Mouse (Mus musculus): Measurements from ENCODE around the gene Asb2. TPM values are rescaled to one million over a fixed set of nuclear protein-coding genes. Genes with fewer than 3 reads are reported as not detected.

Gene Asb2
- polyA plus RNA-seq, 1 experiment from 2014 or later = 0.90 TPM

GRCm38 (mm10) chr12:103302960-103303359, 52.8 kb downstream of the Asb2 start:
- Histone ChIP-seq H3K27ac (ENCODE audit: low read depth, low read length) (no peak overlapping the region), H3K9ac (replicated peaks; ENCODE audit: low read depth, low read length) (no peak overlapping the region), H3K9me3 (ENCODE audit: control insufficient read depth, low read length) (no peaks in the 10 kb centered on the region), H3K4me3 (ENCODE audit: low read depth, low read length) (no peak overlapping the region), H3K4me2 (ENCODE audit: low read depth, low read length) (no peak overlapping the region), H3K36me3 (ENCODE audit: control insufficient read depth, insufficient read depth, low read length) (no peaks in the 10 kb centered on the region), H3K4me1 (ENCODE audit: control insufficient read depth, insufficient read depth, low read length) (no peaks in the 10 kb centered on the region), H3K27me3 (ENCODE audit: control insufficient read depth, insufficient read depth, low read length) (no peaks in the 10 kb centered on the region)
- no peak for ATAC-seq (ENCODE audit: low read depth)
- WGBS = 96% methylated on average over 1 of the region's 1 CpGs

GRCm38 (mm10) chr12:103301645-103302044, 54.2 kb downstream of the Asb2 start:
- 57% methylated on average over 2 of the region's 2 CpGs for WGBS
- no peaks in the 10 kb centered on the region for H3K36me3 ChIP-seq (ENCODE audit: control insufficient read depth, insufficient read depth, low read length)
- H3K4me1 ChIP-seq (ENCODE audit: control insufficient read depth, insufficient read depth, low read length) = no peaks in the 10 kb centered on the region
- H3K9me3 ChIP-seq (ENCODE audit: control insufficient read depth, low read length) = no peaks in the 10 kb centered on the region
- ATAC-seq (ENCODE audit: low read depth) = no peak
- H3K27me3 ChIP-seq (ENCODE audit: control insufficient read depth, insufficient read depth, low read length) = no peaks in the 10 kb centered on the region
- H3K4me3 ChIP-seq (ENCODE audit: low read depth, low read length) = no peak overlapping the region
- no peak overlapping the region for H3K4me2 ChIP-seq (ENCODE audit: low read depth, low read length)
- H3K9ac ChIP-seq (replicated peaks; ENCODE audit: low read depth, low read length) = no peak overlapping the region
- H3K27ac ChIP-seq (ENCODE audit: low read depth, low read length) = no peak overlapping the region

GRCm38 (mm10) chr12:103300493-103300892, 55.3 kb downstream of the Asb2 start:
- no peaks in the 10 kb centered on the region for H3K27me3 ChIP-seq (ENCODE audit: control insufficient read depth, insufficient read depth, low read length)
- no peak for ATAC-seq (ENCODE audit: low read depth)
- H3K4me1 ChIP-seq (ENCODE audit: control insufficient read depth, insufficient read depth, low read length) = no peaks in the 10 kb centered on the region
- no peak overlapping the region for H3K9ac ChIP-seq (replicated peaks; ENCODE audit: low read depth, low read length)
- H3K4me3 ChIP-seq (ENCODE audit: low read depth, low read length) = no peak overlapping the region
- H3K36me3 ChIP-seq (ENCODE audit: control insufficient read depth, insufficient read depth, low read length) = no peaks in the 10 kb centered on the region
- H3K9me3 ChIP-seq (ENCODE audit: control insufficient read depth, low read length) = no peaks in the 10 kb centered on the region
- no peak overlapping the region for H3K27ac ChIP-seq (ENCODE audit: low read depth, low read length)
- no peak overlapping the region for H3K4me2 ChIP-seq (ENCODE audit: low read depth, low read length)
- WGBS = 48% methylated on average over 9 of the region's 9 CpGs

GRCm38 (mm10) chr12:103296292-103296691, 59.5 kb downstream of the Asb2 start:
- no peaks in the 10 kb centered on the region for H3K4me1 ChIP-seq (ENCODE audit: control insufficient read depth, insufficient read depth, low read length)
- H3K9ac ChIP-seq (replicated peaks; ENCODE audit: low read depth, low read length) = no peak overlapping the region
- H3K9me3 ChIP-seq (ENCODE audit: control insufficient read depth, low read length) = no peaks in the 10 kb centered on the region
- no peaks in the 10 kb centered on the region for H3K36me3 ChIP-seq (ENCODE audit: control insufficient read depth, insufficient read depth, low read length)
- H3K27ac ChIP-seq (ENCODE audit: low read depth, low read length) = no peak overlapping the region
- H3K4me3 ChIP-seq (ENCODE audit: low read depth, low read length) = no peak overlapping the region
- ATAC-seq (ENCODE audit: low read depth) = no peak
- H3K27me3 ChIP-seq (ENCODE audit: control insufficient read depth, insufficient read depth, low read length) = no peaks in the 10 kb centered on the region
- WGBS = 9% methylated on average over 4 of the region's 4 CpGs
- H3K4me2 ChIP-seq (ENCODE audit: low read depth, low read length) = no peak overlapping the region

- ATAC-seq (ENCODE audit: low read depth) = no peak
- H3K27ac ChIP-seq (ENCODE audit: low read depth, low read length) = no peak overlapping the region
- H3K4me3 ChIP-seq (ENCODE audit: low read depth, low read length) = no peak overlapping the region
- no peaks in the 10 kb centered on the region for H3K4me1 ChIP-seq (ENCODE audit: control insufficient read depth, insufficient read depth, low read length)
- no peaks in the 10 kb centered on the region for H3K36me3 ChIP-seq (ENCODE audit: control insufficient read depth, insufficient read depth, low read length)
- WGBS = 87% methylated on average over 3 of the region's 3 CpGs
- no peaks in the 10 kb centered on the region for H3K27me3 ChIP-seq (ENCODE audit: control insufficient read depth, insufficient read depth, low read length)
- H3K4me2 ChIP-seq (ENCODE audit: low read depth, low read length) = no peak overlapping the region
- no peaks in the 10 kb centered on the region for H3K9me3 ChIP-seq (ENCODE audit: control insufficient read depth, low read length)
- H3K9ac ChIP-seq (replicated peaks; ENCODE audit: low read depth, low read length) = no peak overlapping the region
These were observed 63.4 kb downstream of the Asb2 start for GRCm38 (mm10) chr12:103292366-103292765.

- Histone ChIP-seq H3K27ac (ENCODE audit: low read depth, low read length) (no peak overlapping the region), H3K27me3 (ENCODE audit: control insufficient read depth, insufficient read depth, low read length) (no peaks in the 10 kb centered on the region), H3K36me3 (ENCODE audit: control insufficient read depth, insufficient read depth, low read length) (no peaks in the 10 kb centered on the region), H3K4me3 (ENCODE audit: low read depth, low read length) (no peak overlapping the region), H3K9ac (replicated peaks; ENCODE audit: low read depth, low read length) (no peak overlapping the region), H3K9me3 (ENCODE audit: control insufficient read depth, low read length) (no peaks in the 10 kb centered on the region), H3K4me2 (ENCODE audit: low read depth, low read length) (no peak overlapping the region), H3K4me1 (ENCODE audit: control insufficient read depth, insufficient read depth, low read length) (no peaks in the 10 kb centered on the region)
- no peak; the same call in 1 of the 2 replicates for ATAC-seq (ENCODE audit: low read depth)
- 61% methylated on average over 4 of the region's 4 CpGs for WGBS
These were observed 68.5 kb downstream of the Asb2 start for GRCm38 (mm10) chr12:103287276-103287675.

- H3K9me3 ChIP-seq (ENCODE audit: control insufficient read depth, low read length) = no peaks in the 10 kb centered on the region
- H3K36me3 ChIP-seq (ENCODE audit: control insufficient read depth, insufficient read depth, low read length) = no peaks in the 10 kb centered on the region
- 95% methylated on average over 3 of the region's 3 CpGs for WGBS
- H3K4me1 ChIP-seq (ENCODE audit: control insufficient read depth, insufficient read depth, low read length) = no peaks in the 10 kb centered on the region
- ATAC-seq (ENCODE audit: low read depth) = no peak
- no peak overlapping the region for H3K9ac ChIP-seq (replicated peaks; ENCODE audit: low read depth, low read length)
- no peak overlapping the region for H3K4me2 ChIP-seq (ENCODE audit: low read depth, low read length)
- no peak overlapping the region for H3K27ac ChIP-seq (ENCODE audit: low read depth, low read length)
- no peaks in the 10 kb centered on the region for H3K27me3 ChIP-seq (ENCODE audit: control insufficient read depth, insufficient read depth, low read length)
- H3K4me3 ChIP-seq (ENCODE audit: low read depth, low read length) = no peak overlapping the region
These were observed 72.4 kb downstream of the Asb2 start for GRCm38 (mm10) chr12:103283411-103283810.

- Histone ChIP-seq H3K36me3 (ENCODE audit: control insufficient read depth, insufficient read depth, low read length) (no peaks in the 10 kb centered on the region), H3K4me2 (ENCODE audit: low read depth, low read length) (no peak overlapping the region), H3K9me3 (ENCODE audit: control insufficient read depth, low read length) (no peaks in the 10 kb centered on the region; the same call in 1 of the 2 replicates), H3K27ac (ENCODE audit: low read depth, low read length) (no peak overlapping the region), H3K27me3 (ENCODE audit: control insufficient read depth, insufficient read depth, low read length) (no peaks in the 10 kb centered on the region), H3K4me3 (ENCODE audit: low read depth, low read length) (no peak overlapping the region), H3K9ac (replicated peaks; ENCODE audit: low read depth, low read length) (no peak overlapping the region), H3K4me1 (ENCODE audit: control insufficient read depth, insufficient read depth, low read length) (no peaks in the 10 kb centered on the region)
- 75% methylated on average over 6 of the region's 6 CpGs for WGBS
- no peak for ATAC-seq (ENCODE audit: low read depth)
These were observed 72.9 kb downstream of the Asb2 start for GRCm38 (mm10) chr12:103282936-103283335.

GRCm38 (mm10) chr12:103281912-103282311, 73.9 kb downstream of the Asb2 start:
- ATAC-seq (ENCODE audit: low read depth) = no peak
- H3K4me1 ChIP-seq (ENCODE audit: control insufficient read depth, insufficient read depth, low read length) = no peaks in the 10 kb centered on the region
- 71% methylated on average over 4 of the region's 4 CpGs for WGBS
- no peak overlapping the region for H3K9ac ChIP-seq (replicated peaks; ENCODE audit: low read depth, low read length)
- no peak overlapping the region for H3K27ac ChIP-seq (ENCODE audit: low read depth, low read length)
- no peak overlapping the region for H3K4me3 ChIP-seq (ENCODE audit: low read depth, low read length)
- no peaks in the 10 kb centered on the region; the same call in 1 of the 2 replicates for H3K9me3 ChIP-seq (ENCODE audit: control insufficient read depth, low read length)
- H3K27me3 ChIP-seq (ENCODE audit: control insufficient read depth, insufficient read depth, low read length) = no peaks in the 10 kb centered on the region
- H3K4me2 ChIP-seq (ENCODE audit: low read depth, low read length) = no peak overlapping the region
- no peaks in the 10 kb centered on the region for H3K36me3 ChIP-seq (ENCODE audit: control insufficient read depth, insufficient read depth, low read length)

- H3K9ac ChIP-seq (replicated peaks; ENCODE audit: low read depth, low read length) = no peak overlapping the region
- ATAC-seq (ENCODE audit: low read depth) = no peak
- H3K36me3 ChIP-seq (ENCODE audit: control insufficient read depth, insufficient read depth, low read length) = no peaks in the 10 kb centered on the region
- H3K27ac ChIP-seq (ENCODE audit: low read depth, low read length) = no peak overlapping the region
- H3K4me1 ChIP-seq (ENCODE audit: control insufficient read depth, insufficient read depth, low read length) = no peaks in the 10 kb centered on the region
- WGBS = 53% methylated on average over 2 of the region's 2 CpGs
- H3K9me3 ChIP-seq (ENCODE audit: control insufficient read depth, low read length) = no peaks in the 10 kb centered on the region; the same call in 1 of the 2 replicates
- no peak overlapping the region for H3K4me2 ChIP-seq (ENCODE audit: low read depth, low read length)
- no peak overlapping the region for H3K4me3 ChIP-seq (ENCODE audit: low read depth, low read length)
- no peaks in the 10 kb centered on the region for H3K27me3 ChIP-seq (ENCODE audit: control insufficient read depth, insufficient read depth, low read length)
These were observed 74.3 kb downstream of the Asb2 start for GRCm38 (mm10) chr12:103281491-103281890.

All from neural tube, embryonic 14.5 days (tissue).